Mouse (Mus musculus) G1E (cell line): ENCODE data around the gene Sh3bp4. TPM values are rescaled to one million over a fixed set of nuclear protein-coding genes. Genes with fewer than 3 reads are reported as not detected.

Experiments
- ATAC-seq: 2 replicates; pipeline ENCODE4 v1.8.0; 2016; ENCODE audit warnings: mild to moderate bottlenecking; ENCODE audit not compliant: insufficient number of reproducible peaks, poor library complexity, low FRiP score, severe bottlenecking; ENCODE audit errors: extremely low read depth
- DNase-seq: peaks from one replicate; pipeline ENCODE4 v3.0.0; 2012; ENCODE audit warnings: low spot score
- H3K27me3 ChIP-seq: 2 replicates; pipeline ENCODE4 v1.6.1; 2012; ENCODE audit warnings: mild to moderate bottlenecking, low read length, inconsistent platforms; ENCODE audit not compliant: insufficient read depth
- H3K36me3 ChIP-seq: replicated peaks from 2 replicates; pipeline ENCODE3; 2012; ENCODE audit warnings: mild to moderate bottlenecking, inconsistent platforms
- H3K4me1 ChIP-seq: 2 replicates; pipeline ENCODE4 v1.6.1; 2012; ENCODE audit warnings: low read depth, low read length, inconsistent platforms, mixed read lengths; ENCODE audit not compliant: insufficient read depth
- H3K4me3 ChIP-seq: 2 replicates; pipeline ENCODE4 v1.5.1; 2012; ENCODE audit warnings: low read depth, mild to moderate bottlenecking, inconsistent platforms, low read length, moderate library complexity, mixed read lengths
- H3K9me3 ChIP-seq: replicated peaks from 2 replicates; pipeline ENCODE4 v1.6.1; 2012; ENCODE audit warnings: inconsistent platforms
- CTCF ChIP-seq: IDR thresholded peaks from 2 replicates; pipeline ENCODE4 v1.5.1; 2012; ENCODE audit warnings: low read depth, low read length, inconsistent platforms, mixed read lengths
- GATA1 ChIP-seq: IDR thresholded peaks from 2 replicates; pipeline ENCODE4 v1.6.1; 2012; ENCODE audit warnings: borderline replicate concordance, low read length, inconsistent platforms, mixed read lengths
- GATA2 ChIP-seq: IDR thresholded peaks from 2 replicates; pipeline ENCODE4 v1.6.1; 2012; ENCODE audit warnings: low read depth, low read length, inconsistent platforms, borderline replicate concordance
- POLR2AphosphoS5 ChIP-seq: IDR thresholded peaks from 2 replicates; pipeline ENCODE4 v1.6.1; 2012; ENCODE audit warnings: low read depth, low read length, inconsistent platforms; ENCODE audit not compliant: insufficient replicate concordance
- TAL1 ChIP-seq: conservative IDR thresholded peaks from 2 replicates; pipeline ENCODE4 v1.6.1; 2012; ENCODE audit warnings: low read depth, low read length, inconsistent platforms, mixed read lengths
- polyA plus RNA-seq: library from polyadenylated mRNA; stranded (reverse); fragments of >175 nt; gene quantifications from 2 replicates; pipeline ENCODE4 v1.2.3, GENCODE M21; 2012
- total RNA-seq, 2 experiments: library from RNA; stranded (forward) in 1 of 2; stranded (reverse) in 1 of 2; fragments of 200-1000 nt in 1 of 2; fragments of >200 nt in 1 of 2; fragmentation: Nextera tagmentation in 1 of 2; gene quantifications; 2 replicates each; pipeline ENCODE4 v1.2.3; 2014 to 2017

Sh3bp4 gene
- total and polyA plus RNA-seq, 3 experiments = not detected

DNA sequence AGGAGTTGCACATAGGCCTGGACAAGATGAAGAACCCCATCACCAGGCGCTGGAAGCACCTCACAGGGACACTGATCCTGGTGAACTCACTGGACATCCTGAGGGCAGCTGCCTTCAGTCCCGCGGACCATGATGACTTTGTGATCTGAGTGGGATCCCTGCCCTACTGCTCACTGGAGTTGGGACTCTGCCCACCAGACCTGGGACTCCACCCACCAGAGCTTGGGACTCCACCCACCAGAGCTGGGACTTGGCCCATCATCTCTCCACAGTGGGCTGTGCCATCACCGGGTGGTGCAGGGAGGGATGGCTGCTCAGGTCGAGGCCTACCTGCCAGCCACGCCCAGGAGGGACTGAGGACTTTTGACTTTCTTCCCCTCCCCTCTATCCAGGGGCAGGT, 83.0 kb downstream of the Sh3bp4 start:
- H3K4me3 ChIP-seq = no peak overlapping the region
- TF ChIP-seq GATA2 = no peak
- no peak for TF ChIP-seq POLR2AphosphoS5
- TF ChIP-seq CTCF = no peak
- no peak for TF ChIP-seq TAL1
- TF ChIP-seq GATA1 = no peak
- H3K27me3 ChIP-seq = no peaks in the 10 kb centered on the region
- H3K9me3 ChIP-seq = peaks cover 89% of the 10 kb centered on the region
- no peak for ATAC-seq
- H3K4me1 ChIP-seq = no peaks in the 10 kb centered on the region
- DNase-seq = no peak
- H3K36me3 ChIP-seq = no peaks in the 10 kb centered on the region

GRCm38 (mm10) chr1:89163483-89163882, 93.3 kb downstream of the Sh3bp4 start:
- DNase-seq (no peak), ATAC-seq (no peak)
- TF ChIP-seq GATA2 (no peak), TAL1 (no peak), CTCF (no peak), GATA1 (no peak), POLR2AphosphoS5 (no peak)
- Histone ChIP-seq H3K9me3 (peaks cover 79% of the 10 kb centered on the region), H3K4me1 (no peaks in the 10 kb centered on the region), H3K4me3 (no peak overlapping the region), H3K36me3 (no peaks in the 10 kb centered on the region), H3K27me3 (no peaks in the 10 kb centered on the region)

- ATAC-seq (no peak), DNase-seq (no peak)
- Histone ChIP-seq H3K27me3 (no peaks in the 10 kb centered on the region), H3K4me1 (no peaks in the 10 kb centered on the region), H3K9me3 (peaks cover 81% of the 10 kb centered on the region), H3K36me3 (no peaks in the 10 kb centered on the region), H3K4me3 (no peak overlapping the region)
- TF ChIP-seq CTCF (no peak), TAL1 (no peak), GATA2 (no peak), GATA1 (no peak), POLR2AphosphoS5 (no peak)
Observed at GRCm38 (mm10) chr1:89164281-89164680, 94.1 kb downstream of the Sh3bp4 start.

- TF ChIP-seq GATA1 (no peak), GATA2 (no peak), CTCF (no peak), POLR2AphosphoS5 (no peak), TAL1 (no peak)
- H3K27me3 ChIP-seq = no peaks in the 10 kb centered on the region
- peaks cover 82% of the 10 kb centered on the region for H3K9me3 ChIP-seq
- no peak for DNase-seq
- H3K4me1 ChIP-seq = no peaks in the 10 kb centered on the region
- H3K4me3 ChIP-seq = no peak overlapping the region
- no peaks in the 10 kb centered on the region for H3K36me3 ChIP-seq
- ATAC-seq = no peak
Observed at GRCm38 (mm10) chr1:89164685-89165084, 94.5 kb downstream of the Sh3bp4 start.

- Histone ChIP-seq H3K9me3 (peaks cover 84% of the 10 kb centered on the region), H3K4me3 (no peak overlapping the region), H3K36me3 (no peaks in the 10 kb centered on the region), H3K4me1 (no peaks in the 10 kb centered on the region), H3K27me3 (no peaks in the 10 kb centered on the region)
- ATAC-seq (no peak), DNase-seq (no peak)
- TF ChIP-seq GATA2 (no peak), TAL1 (no peak), POLR2AphosphoS5 (no peak), CTCF (no peak)
Observed at GRCm38 (mm10) chr1:89166814-89167249, 96.6 kb downstream of the Sh3bp4 start.

DNA sequence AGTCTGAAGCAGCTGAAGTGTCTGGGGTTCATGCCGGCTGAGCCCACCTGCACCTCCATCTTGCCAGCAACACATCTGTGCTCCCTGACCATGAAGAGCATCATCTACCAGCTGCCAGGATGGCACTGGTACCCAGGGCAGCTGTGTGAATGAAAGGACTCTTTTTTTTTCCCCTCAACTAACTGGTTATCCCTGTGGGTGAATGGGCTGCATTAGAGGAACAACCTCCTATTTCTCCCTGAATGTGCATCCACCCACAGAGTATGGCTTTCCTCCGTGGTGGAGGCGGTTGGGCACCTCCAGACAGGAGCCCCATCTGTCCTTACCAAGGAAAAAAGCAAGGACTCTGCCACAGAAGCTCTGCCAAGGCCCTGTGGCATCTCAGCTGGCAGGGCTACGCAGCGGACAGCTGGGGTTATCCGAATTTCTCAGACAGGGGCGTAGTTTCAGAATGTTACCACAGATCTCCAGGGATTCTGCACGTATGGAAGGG, 101.1 kb downstream of the Sh3bp4 start:
- H3K9me3 ChIP-seq = peaks cover 71% of the 10 kb centered on the region
- no peaks in the 10 kb centered on the region for H3K4me1 ChIP-seq
- no peaks in the 10 kb centered on the region for H3K27me3 ChIP-seq
- ATAC-seq (no peak), DNase-seq (no peak)
- H3K4me3 ChIP-seq = no peak overlapping the region
- no peaks in the 10 kb centered on the region for H3K36me3 ChIP-seq
- TF ChIP-seq CTCF (no peak), GATA1 (no peak), TAL1 (no peak), POLR2AphosphoS5 (no peak), GATA2 (no peak)

GRCm38 (mm10) chr1:89174621-89175020, 104.4 kb downstream of the Sh3bp4 start:
- no peak overlapping the region for H3K4me3 ChIP-seq
- H3K4me1 ChIP-seq = no peaks in the 10 kb centered on the region
- no peak for TF ChIP-seq CTCF
- TF ChIP-seq TAL1 = no peak
- no peak for TF ChIP-seq POLR2AphosphoS5
- TF ChIP-seq GATA1 = no peak
- TF ChIP-seq GATA2 = no peak
- no peaks in the 10 kb centered on the region for H3K27me3 ChIP-seq
- DNase-seq (no peak), ATAC-seq (no peak)
- peaks cover 64% of the 10 kb centered on the region for H3K9me3 ChIP-seq
- H3K36me3 ChIP-seq = no peaks in the 10 kb centered on the region
